Mouse (Mus musculus) gastrocnemius, postnatal 4 days (tissue): Measurements from ENCODE around the gene Timm10. TPM values are rescaled to one million over a fixed set of nuclear protein-coding genes. Genes with fewer than 3 reads are reported as not detected.

Source experiments
- DNase-seq, 2 experiments: peaks; one replicate each; pipeline ENCODE4 v3.0.0; 2021 to 2022; ENCODE audit warnings: low spot score in 2 of 2, mixed read lengths in 2 of 2
- total RNA-seq, 2 experiments: library from RNA; stranded (reverse); gene quantifications; 2 replicates each; pipeline ENCODE4 v1.2.3; 2021

Gene Timm10
- total RNA-seq, 2 experiments from 2014 or later: 48.9 to 51.4 TPM

DNA sequence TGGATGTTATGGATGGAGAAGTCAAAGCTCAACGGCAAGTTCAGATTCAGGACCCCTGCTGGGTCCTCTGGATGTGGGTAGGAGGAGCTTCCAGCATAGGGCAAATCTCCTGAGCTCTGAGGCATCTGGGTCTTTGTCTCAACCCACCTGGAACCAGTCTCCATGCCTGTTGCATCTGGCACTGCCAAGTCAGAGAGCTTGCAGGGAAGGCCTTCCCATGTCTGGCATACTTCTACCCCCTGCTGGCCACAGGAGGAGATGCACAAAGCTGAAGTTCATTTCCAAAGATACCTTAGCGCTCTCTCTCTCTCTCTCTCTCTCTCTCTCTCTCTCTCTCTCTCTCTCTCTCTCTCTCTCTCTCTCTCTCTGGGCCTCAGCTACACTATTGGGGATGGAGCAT, 28.9 kb downstream of the Timm10 start:
- peak in 1 of 2 experiments; percentile 53 for DNase-seq

GRCm38 (mm10) chr2:84858551-84858950, 31.8 kb downstream of the Timm10 start:
- no peak for DNase-seq

GRCm38 (mm10) chr2:84859991-84860780, 33.4 kb downstream of the Timm10 start:
- DNase-seq: no peak

DNA sequence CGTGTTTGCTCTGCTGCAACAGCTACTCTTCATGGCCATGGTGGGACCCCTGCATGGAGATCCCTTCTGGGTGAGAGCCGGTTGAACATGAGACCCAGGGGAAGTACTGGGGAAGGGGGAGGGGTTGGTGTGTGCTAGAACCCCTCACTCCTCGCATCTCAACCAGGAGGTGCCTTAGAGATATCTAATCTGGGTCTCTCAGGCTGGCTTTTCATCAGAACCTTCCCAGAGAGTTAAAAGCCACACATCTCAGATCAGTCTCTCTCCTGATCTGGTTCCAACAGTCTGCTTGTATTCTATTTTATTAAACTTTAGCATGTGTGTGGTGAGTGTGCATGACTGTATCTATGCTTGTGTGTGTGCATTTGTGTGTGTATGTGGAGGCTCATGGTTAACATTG, 34.6 kb downstream of the Timm10 start:
- no peak for DNase-seq

- DNase-seq: no peak
These were observed 35.4 kb downstream of the Timm10 start for GRCm38 (mm10) chr2:84862231-84862630.

DNA sequence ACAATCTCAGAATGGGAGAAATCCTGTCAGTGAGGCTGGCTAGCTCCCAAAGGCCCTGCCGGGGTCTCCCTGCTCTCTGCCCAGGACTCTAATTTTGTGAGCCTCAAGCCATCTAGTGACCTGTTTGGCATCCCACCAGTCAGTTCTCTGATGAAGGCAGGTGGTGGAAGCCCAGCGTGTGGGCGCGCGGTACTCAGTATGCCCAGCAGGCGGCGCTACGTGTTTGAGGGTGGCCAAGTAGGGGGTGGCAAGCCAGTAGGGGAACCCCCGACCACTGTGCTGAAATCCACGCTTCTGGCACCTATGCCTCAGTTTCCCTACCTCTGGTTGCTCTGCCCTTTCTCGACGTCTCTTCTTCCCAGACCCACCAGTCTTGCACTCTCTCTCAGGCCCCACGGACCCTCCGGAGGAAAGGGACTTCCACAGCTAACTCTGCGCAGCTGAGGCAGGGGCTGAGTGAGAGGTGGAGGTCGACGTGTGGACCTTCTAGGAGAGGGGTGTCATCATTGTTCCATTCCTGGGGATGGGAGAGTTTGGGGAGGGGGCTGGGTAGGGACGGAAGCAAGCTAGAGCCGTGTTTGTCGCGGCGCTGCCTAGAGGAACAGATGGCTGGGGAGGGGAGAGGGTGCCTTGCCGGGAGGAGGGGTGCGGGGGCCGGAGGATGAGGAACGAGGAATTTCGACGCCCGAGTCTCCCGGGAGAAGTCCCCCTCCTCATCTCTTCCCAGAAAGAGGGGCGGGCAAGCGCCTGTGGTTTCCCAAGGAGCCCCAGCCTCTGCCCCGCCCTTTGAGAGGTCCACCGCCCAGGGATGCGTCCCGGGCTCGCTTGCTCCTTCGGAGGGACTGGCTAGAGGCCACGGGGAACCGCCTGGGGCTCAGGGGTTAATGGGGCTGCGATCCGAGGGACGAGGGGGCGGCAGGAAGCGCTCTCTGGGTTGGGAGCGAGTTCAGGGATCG, 39.1 kb downstream of the Timm10 start:
- DNase-seq: peak in 1 of 2 experiments; percentile 59

DNA sequence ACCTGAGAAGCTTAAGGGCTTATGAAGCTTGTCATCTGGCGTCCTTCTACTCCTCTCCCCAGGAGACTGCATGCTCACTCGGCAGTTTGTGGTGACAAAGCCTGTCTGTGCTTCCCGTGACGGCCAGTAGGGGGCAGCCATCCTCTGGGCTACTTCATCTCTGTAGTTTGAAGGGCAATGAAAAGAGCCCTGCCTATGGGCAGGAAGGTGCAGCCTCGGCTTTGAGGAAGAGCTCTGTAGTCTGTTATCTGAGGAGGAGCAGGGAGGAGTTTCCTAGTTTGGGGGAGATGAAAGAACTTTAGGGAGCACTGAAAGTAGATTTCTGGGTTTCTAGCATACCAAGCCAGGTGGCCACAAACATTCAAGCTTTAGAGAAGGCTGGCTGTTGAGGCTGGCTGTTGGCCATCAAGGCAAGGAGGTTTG, 41.7 kb downstream of the Timm10 start:
- DNase-seq: peak in 1 of 2 experiments; percentile 63

DNA sequence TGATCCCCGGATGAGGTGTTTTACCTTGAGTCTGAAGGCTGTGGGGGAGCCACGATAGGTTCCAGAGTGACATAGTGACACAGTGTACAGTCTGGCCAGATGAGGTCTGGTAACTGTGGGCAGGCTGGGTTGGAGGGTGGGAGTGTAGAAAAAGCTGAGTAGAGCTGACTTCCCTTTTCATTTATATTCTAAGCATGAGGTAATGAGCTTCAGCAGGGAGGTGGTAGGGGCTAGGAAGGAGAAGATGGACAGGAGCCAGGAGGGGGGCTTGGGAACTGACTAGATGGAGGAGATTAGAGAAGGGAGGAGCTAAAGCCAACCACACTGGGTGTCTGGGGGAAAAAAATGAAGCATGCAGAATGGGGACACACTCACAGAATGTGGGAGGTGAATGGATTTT, 42.2 kb downstream of the Timm10 start:
- DNase-seq: no peak

GRCm38 (mm10) chr2:84870623-84871160, 43.9 kb downstream of the Timm10 start:
- DNase-seq: no peak

GRCm38 (mm10) chr2:84872105-84872716, 45.4 kb downstream of the Timm10 start:
- DNase-seq: peak in 1 of 2 experiments; percentile 51

DNA sequence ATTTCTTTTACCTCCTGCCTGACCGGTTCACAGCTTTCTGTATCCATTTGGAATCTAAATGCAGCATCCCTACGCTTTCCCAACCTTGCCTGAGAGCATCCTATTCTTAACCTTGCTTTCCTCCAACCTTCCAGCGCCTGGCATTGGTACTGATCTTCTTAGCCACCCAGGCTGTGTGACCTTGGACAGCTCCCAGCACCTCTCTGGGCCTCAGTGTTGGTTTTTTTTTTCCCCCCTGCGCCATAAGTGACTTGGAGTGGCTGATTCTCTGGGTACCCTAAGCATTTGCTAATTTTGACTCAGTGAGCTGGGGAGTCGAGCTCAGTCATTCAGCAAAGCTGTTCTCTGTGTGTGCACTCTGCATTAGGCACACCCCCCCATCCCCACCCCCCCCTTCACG, 49.0 kb downstream of the Timm10 start:
- no peak for DNase-seq

Other genes with a start within 250 kb of the Timm10 start
- gene Ctnnd1, start 176.2 kb upstream of the Timm10 start, total RNA-seq: 10 to 100 TPM; 89.3 to 97.3 TPM
- under 1 TPM in 1 of 2 experiments, not detected in 1; 0.08 TPM for gene Btbd18, start 167.9 kb upstream of the Timm10 start, total RNA-seq
- 10 to 100 TPM; 32.2 to 49.9 TPM for gene Selenoh, start 156.2 kb upstream of the Timm10 start, total RNA-seq
- gene Gm28635, start 149.0 kb upstream of the Timm10 start, total RNA-seq: under 1 TPM; 0.08 to 0.76 TPM
- gene Med19, start 148.6 kb upstream of the Timm10 start, total RNA-seq: 10 to 100 TPM; 17.8 to 19.3 TPM
- 10 to 100 TPM; 46.6 to 48.5 TPM for gene Tmx2, start 147.9 kb upstream of the Timm10 start, total RNA-seq
- gene Zdhhc5, start 111.8 kb upstream of the Timm10 start, total RNA-seq: 10 to 100 TPM; 45.1 to 50.9 TPM
- 1 to 10 TPM; 6.8 to 8.6 TPM for gene Clp1, start 99.6 kb upstream of the Timm10 start, total RNA-seq
- under 1 TPM; 0.74 to 0.78 TPM for gene Ypel4, start 92.9 kb upstream of the Timm10 start, total RNA-seq
- gene Gm19426, start 83.3 kb upstream of the Timm10 start, total RNA-seq: 1 to 10 TPM; 4.0 to 6.3 TPM
- 10 to 100 TPM; 67.9 to 78.7 TPM for gene Serping1, start 51.6 kb upstream of the Timm10 start, total RNA-seq
- gene Ube2l6, start 28.2 kb upstream of the Timm10 start, total RNA-seq: 10 to 100 TPM; 10.7 to 11.4 TPM
- 10 to 100 TPM; 57.0 to 70.9 TPM for gene Smtnl1, start 4.3 kb upstream of the Timm10 start, total RNA-seq
- gene Slc43a1, start 11.9 kb downstream of the Timm10 start, total RNA-seq: 1 to 10 TPM; 5.6 to 7.8 TPM
- gene Rtn4rl2, start 59.7 kb downstream of the Timm10 start, total RNA-seq: under 1 TPM; 0.37 to 0.80 TPM
- 10 to 100 TPM; 29.4 to 29.7 TPM for gene Slc43a3, start 109.6 kb downstream of the Timm10 start, total RNA-seq
- gene Prg2, start 153.5 kb downstream of the Timm10 start, total RNA-seq: not detected
- not detected for gene Prg3, start 161.2 kb downstream of the Timm10 start, total RNA-seq
- 100 to 1,000 TPM in 1 of 2 experiments, 10 to 100 TPM in 1; 98.2 to 105 TPM for gene Ssrp1, start 210.2 kb downstream of the Timm10 start, total RNA-seq
- under 1 TPM; 0.60 to 0.91 TPM for gene P2rx3, start 210.5 kb downstream of the Timm10 start, total RNA-seq
- 10 to 100 TPM; 89.8 to 92.6 TPM for gene Tnks1bp1, start 221.0 kb downstream of the Timm10 start, total RNA-seq